Mouse (Mus musculus) yolk sac, embryonic 10.5 days (tissue): ENCODE measurements around the gene Skida1.
"Not testable (repeated sequence)": the region's sequence is repeated elsewhere in the genome, so short reads cannot be mapped to it uniquely, and the experiment has no call there.

Source experiments
- DNase-seq: peaks from one replicate; pipeline ENCODE4 v3.0.0-alpha.2; 2017; ENCODE audit warnings: low spot score

The Skida1 gene

GRCm38 (mm10) chr2:18048453-18049075 is at the start of gene Skida1:
Skida1 (minus strand) TSS chr2:18049051.
- no peak for DNase-seq

GRCm38 (mm10) chr2:18095804-18096203 is 47.0 kb upstream of the Skida1 start:
- DNase-seq: no peak

GRCm38 (mm10) chr2:18094319-18094718 is 45.5 kb upstream of the Skida1 start:
- DNase-seq: no peak

GRCm38 (mm10) chr2:18093858-18094257 is 45.0 kb upstream of the Skida1 start:
- no peak for DNase-seq

- DNase-seq: not testable (repeated sequence)
Measured at GRCm38 (mm10) chr2:18087695-18088094, 38.8 kb upstream of the Skida1 start.

GRCm38 (mm10) chr2:18080182-18080860 is 31.5 kb upstream of the Skida1 start:
- no peak for DNase-seq

- no peak for DNase-seq
Measured at GRCm38 (mm10) chr2:18071947-18072346, 23.1 kb upstream of the Skida1 start.

GRCm38 (mm10) chr2:18068071-18068796 is 19.4 kb upstream of the Skida1 start:
- no peak for DNase-seq

- DNase-seq: no peak
Measured at GRCm38 (mm10) chr2:18066436-18066835, 17.6 kb upstream of the Skida1 start.

GRCm38 (mm10) chr2:18065708-18066030 is 16.8 kb upstream of the Skida1 start:
- no peak for DNase-seq

- DNase-seq: peak; percentile 80
Measured at GRCm38 (mm10) chr2:18064941-18065707, 16.3 kb upstream of the Skida1 start.

- DNase-seq: peak; percentile 94
Measured at GRCm38 (mm10) chr2:18064356-18064858, 15.6 kb upstream of the Skida1 start.

GRCm38 (mm10) chr2:18063763-18064251 is 15.0 kb upstream of the Skida1 start:
- DNase-seq: no peak

GRCm38 (mm10) chr2:18060396-18060795 is 11.5 kb upstream of the Skida1 start:
- no peak for DNase-seq

GRCm38 (mm10) chr2:18059891-18060290 is 11.0 kb upstream of the Skida1 start:
- no peak for DNase-seq

GRCm38 (mm10) chr2:18059063-18059462 is 10.2 kb upstream of the Skida1 start:
- no peak for DNase-seq

- DNase-seq: no peak
Measured at GRCm38 (mm10) chr2:18058146-18058708, 9.4 kb upstream of the Skida1 start.

GRCm38 (mm10) chr2:18057336-18058145 is 8.7 kb upstream of the Skida1 start:
- peak; percentile 72 for DNase-seq

- peak; percentile 97 for DNase-seq
Measured at GRCm38 (mm10) chr2:18056786-18057255, 8.0 kb upstream of the Skida1 start.

- DNase-seq: no peak
Measured at GRCm38 (mm10) chr2:18055929-18056785, 7.3 kb upstream of the Skida1 start.
